Mouse (Mus musculus) left cerebral cortex, postnatal 25 days (tissue): Measurements from ENCODE around the gene Nrm. TPM values are rescaled to one million over a fixed set of nuclear protein-coding genes. Genes with fewer than 3 reads are reported as not detected.

ENCODE experiments used
- DNase-seq, 2 experiments: peaks; one replicate each; pipeline ENCODE4 v3.0.0; 2022; ENCODE audit warnings: low spot score in 2 of 2, mixed read lengths in 1 of 2
- intact Hi-C: fragments of 180-260 bp; cut with DNase I; formaldehyde crosslinking; loops from one replicate; pipeline ENCODE4 v1.15.1; 2025
- total RNA-seq, 2 experiments: library from RNA; stranded (reverse); gene quantifications; 2 replicates each; pipeline ENCODE4 v1.2.3; 2021

Gene Nrm
- total RNA-seq: 1 to 10 TPM; 3.2 to 3.6 TPM

DNA sequence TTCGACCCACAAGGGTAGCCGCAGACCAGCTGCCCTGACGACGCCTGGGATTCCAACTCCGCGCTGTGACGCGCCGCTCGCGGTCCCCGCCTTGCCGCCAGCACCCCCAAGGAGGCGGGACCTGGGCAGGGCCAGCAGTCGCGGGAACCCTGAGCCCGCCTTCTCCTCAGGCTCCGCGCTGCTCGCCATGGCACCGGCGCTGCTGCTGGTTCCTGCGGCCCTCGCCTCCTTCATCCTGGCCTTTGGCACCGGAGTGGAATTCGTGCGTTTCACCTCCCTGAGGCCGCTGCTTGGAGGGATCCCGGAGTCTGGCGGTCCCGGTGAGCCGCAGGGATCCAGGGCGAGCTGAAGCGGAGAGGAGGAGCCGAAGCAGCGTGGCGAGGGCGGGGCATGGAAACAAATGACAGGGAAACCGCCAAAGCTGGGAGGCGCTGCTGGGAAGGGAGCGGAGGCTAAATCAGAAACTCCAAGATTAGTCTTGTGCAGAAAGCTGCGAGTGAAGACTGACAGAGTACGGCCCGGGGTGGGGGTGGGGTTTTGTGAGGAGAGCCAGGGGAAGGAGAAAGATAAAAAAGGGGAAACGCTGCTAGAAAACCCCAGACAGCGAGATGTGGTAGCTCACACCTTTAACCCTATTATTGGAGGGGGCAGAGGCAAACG is at the start of gene Nrm:
Gene Nrm (plus strand): TSS at position 121 of the 660 bp plus-strand sequence.
- peak; percentile 91 to 94 for DNase-seq
- intact Hi-C loops: loop anchor here (2.0 kb wide), 1 partner anchor 19 kb away; no protein-coding TSS in a partner anchor

DNA sequence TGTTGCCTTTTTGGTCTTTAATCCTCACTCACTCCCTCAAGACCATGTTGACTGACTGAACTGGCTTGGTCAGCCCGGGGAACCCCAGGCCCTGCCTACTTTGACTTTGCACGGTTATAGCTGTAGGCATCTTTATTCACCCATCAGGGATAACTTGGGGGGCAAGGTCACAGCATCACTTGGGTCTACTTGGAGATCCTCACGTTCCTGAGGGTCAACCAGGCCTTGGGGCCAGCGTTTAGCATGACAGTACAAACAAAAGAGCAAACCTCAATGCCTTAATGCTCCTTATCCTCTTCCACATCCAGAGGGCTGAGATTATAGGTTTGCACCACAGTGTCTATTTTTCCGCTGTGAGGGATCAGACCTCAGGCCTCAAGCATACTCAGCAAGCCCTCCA is 48.8 kb upstream of the Nrm start:
- intact Hi-C loops: no loop called here

DNA sequence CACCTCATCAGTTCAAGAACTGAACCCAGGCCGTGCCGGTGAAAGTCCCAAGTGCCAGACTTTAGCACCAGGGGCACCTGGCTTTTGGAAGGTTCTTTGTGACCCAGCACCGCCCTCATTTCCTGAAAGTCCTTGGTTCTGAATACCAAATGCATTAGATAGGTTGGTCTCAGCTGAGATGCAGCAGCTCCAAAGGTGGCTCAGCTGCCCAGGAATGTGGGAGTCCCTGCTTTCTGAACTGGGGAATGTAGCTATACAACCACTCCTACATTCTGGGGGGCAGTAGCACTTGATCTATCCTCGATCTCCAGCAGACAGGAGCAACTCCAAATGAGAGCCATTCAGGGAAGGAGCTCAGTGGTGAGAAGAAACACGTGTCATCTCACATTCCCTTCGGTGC is 48.4 kb upstream of the Nrm start:
- DNase-seq: peak in 1 of 2 experiments; percentile 4
- intact Hi-C loops: no loop called here

More for the DNA sequence above, 48.8 kb upstream of the Nrm start:
- DNase-seq: no peak

DNA sequence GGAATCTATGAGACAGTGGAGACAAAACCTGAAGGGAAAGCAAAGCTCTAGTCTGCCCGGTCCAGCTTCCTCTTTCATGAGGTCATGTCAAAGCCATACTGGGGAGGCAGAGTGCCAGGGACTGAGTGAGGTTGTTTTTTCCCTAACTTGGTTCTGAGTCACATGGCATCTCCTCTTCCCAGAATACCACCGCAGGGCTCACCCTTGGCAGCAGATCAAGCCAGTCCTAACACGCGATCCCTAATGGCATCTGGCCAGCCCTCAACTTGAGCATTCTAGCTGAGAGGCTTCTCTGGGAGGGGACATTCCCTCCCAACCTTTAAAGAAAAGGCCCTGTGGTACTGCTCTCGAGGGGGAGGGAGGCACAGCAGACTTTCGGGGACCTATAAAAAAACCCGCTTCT is 47.9 kb upstream of the Nrm start:
- DNase-seq: peak; percentile 52 to 75

DNA sequence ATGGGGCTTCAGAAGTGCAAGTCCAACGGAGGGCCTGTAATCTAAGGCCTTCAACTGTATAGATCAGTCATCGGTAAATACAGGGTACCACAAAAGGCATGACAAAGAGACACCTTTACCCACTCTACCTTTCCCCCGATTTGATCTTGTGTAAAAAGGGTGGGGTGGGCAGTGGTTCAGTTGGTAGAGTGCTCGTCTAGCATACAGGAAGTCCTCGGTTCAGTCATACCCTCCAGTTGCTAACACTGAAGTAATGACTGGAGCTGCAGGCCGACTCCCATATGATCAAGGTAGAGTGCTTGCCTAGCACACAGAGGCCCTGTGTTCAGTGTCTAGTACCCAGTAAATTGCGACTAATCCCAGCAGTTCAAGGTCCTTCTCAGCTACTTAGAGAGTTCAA is 47.5 kb upstream of the Nrm start:
- intact Hi-C loops: no loop called here
- DNase-seq: no peak

More for the DNA sequence above, 47.9 kb upstream of the Nrm start:
- intact Hi-C loops: no loop called here

DNA sequence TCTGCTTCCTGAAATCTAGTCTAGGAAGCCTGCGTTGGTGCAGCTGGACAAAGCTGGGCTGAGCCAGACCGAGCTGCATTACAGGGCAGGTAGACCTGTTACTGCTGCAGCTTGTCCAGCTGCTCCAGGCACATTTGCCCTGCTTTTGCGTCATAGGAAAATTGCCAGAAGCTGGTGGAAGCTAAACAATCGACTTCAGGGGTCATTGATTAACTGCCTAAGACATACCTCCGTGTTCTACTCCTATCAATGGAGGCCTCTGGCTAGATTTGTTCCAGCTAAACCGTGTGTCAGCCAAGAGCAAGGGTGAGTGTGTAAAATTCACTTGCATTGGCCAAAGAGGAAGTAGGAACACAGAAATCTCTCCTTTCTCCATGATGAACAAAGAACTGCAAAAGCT is 46.4 kb upstream of the Nrm start:
- intact Hi-C loops: no loop called here
- no peak for DNase-seq

DNA sequence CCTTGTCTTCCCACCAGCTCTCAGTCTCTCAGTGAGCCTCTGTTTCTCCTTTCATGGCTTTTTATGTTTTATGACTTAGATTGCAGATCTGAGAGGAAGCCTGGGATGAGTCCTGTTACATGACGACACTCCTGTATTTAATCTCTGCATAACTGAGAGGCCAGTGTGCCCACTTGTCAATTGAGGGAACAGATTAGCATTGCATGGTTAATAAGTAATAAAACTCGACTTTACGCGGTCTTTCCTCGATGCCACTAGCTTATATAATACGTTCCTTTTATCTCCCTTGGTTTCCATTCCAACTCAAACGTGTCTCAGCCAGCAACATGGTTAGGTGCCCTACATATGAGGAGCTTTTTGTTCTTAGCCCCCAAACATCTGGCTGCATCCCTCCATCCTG is 45.3 kb upstream of the Nrm start:
- intact Hi-C loops: no loop called here
- no peak for DNase-seq

DNA sequence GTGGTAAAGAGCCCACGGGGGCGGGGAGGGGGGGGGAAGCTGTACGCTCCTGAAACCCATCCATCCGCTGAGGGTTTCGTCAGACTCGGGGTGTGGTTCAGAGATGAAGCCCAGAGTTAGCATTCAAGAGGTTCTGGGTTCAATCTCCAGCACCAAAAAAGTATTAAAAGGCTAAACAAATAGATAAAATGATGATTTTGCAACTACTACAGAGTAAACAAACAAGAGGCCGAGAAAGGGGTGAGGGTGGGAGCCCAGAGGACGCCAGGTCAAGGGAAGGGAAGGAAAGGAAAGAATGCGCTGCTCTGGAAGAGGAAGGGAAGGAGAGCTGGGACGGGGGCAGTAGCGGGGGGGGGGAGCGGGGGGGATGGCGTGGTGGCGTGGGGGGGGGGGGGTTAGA is 44.4 kb upstream of the Nrm start:
- intact Hi-C loops: no loop called here
- DNase-seq: no peak

DNA sequence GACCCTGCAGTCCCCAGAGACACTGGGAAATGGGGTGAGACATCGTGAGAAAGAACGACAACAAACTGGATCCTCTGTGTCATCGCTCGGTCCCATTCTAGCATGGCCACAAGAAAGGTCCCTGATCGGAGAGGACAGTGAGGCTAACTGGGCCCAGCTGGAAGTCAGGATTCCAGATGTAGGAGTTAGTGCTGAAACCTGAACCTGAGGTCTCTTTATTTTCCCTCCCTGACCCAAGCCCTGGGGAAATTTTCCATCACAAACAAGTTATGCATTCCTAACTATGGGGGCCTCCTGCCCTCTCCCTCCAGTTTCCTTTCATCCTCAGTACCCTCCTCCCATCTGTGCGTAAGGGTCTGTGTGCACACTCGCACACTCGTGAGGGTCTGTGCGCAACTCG is 43.9 kb upstream of the Nrm start:
- intact Hi-C loops: no loop called here
- DNase-seq: no peak

DNA sequence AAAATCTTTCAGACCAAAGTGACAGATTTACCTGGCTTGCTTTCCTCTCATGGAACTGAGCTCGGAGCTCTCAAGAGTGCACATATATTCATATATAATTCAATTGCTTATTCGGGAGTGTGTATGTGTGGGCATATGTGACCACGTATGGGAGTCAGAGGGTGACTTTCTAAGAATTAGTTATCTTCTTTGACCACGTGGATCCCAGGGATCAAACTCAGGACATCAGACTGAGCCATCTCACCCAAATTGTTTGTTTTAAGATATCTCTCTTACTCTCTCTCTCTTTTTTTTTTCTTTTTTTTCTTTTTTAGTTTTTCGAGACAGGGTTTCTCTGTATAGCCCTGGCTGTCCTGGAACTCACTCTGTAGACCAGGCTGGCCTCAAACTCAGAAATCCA is 41.0 kb upstream of the Nrm start:
- intact Hi-C loops: no loop called here
- no peak for DNase-seq

DNA sequence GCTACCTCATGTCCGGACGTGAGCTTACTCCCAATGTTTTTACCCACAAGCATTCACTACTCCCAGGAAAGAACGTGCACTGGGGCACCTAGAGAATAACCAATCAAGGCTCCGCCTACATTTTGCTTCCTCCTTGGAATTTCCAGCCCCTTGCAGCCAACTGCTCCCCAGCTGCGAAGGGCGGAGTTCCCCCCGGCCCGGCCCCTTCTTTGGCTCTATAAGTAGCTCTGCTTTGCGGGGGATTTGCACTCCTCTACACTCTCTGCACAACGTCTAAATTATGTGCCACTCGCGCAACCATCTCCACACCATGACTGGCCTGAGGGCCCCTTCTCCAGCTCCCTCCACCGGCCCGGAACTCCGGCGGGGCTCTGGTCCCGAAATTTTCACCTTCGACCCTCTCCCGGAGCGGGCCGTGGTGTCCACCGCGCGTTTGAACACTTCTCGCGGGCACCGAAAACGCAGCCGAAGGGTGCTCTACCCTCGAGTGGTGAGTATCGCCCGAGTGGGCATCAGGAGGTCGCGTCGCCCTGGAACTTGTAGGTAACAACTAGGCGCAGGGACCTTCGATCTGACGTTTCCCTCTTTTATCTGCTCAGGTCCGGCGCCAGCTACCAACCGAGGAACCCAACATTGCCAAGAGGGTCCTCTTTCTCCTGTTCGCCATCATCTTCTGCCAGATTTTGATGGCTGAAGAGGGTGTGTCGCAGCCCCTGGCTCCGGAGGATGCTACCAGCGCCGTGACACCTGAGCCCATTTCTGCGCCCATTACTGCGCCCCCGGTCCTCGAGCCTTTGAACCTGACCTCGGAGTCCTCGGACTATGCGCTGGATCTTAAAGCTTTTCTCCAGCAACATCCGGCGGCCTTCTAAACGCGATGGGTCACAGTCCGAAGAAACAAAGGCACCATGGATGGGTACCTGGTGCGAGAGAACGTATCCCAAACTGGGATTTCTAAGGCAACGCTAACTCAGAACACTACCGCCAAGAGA is 39.4 kb upstream of the Nrm start, which contains the start of gene Ier3:
Gene Ier3 (plus strand): TSS at position 246 of the 992 bp plus-strand sequence.
- peak; percentile 46 to 82 for DNase-seq
- intact Hi-C loops: loop anchor here (2.0 kb wide), 1 partner anchor 83 kb away; no protein-coding TSS in a partner anchor

DNA sequence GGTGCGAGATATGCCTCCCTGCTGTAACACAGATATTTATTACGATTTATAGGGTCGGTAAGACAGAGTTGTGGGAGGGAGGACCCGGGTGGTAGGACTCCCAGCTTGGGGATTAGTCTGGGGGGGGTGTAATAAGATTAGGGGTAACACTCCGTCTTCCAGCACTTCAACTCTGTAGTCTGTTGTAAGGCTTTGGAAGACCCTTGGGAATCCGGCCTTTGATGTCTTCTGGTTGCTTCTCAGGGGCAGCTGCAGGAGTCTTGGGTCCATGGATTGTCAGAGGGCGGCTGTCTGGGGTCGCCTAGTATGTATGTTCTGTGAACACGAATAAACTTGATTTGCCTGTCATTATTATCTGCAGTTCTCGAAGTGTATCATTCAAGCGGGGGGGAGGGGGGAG is 38.6 kb upstream of the Nrm start:
- intact Hi-C loops: loop anchor here (2.0 kb wide), 1 partner anchor 84 kb away; no protein-coding TSS in a partner anchor
- DNase-seq: no peak

DNA sequence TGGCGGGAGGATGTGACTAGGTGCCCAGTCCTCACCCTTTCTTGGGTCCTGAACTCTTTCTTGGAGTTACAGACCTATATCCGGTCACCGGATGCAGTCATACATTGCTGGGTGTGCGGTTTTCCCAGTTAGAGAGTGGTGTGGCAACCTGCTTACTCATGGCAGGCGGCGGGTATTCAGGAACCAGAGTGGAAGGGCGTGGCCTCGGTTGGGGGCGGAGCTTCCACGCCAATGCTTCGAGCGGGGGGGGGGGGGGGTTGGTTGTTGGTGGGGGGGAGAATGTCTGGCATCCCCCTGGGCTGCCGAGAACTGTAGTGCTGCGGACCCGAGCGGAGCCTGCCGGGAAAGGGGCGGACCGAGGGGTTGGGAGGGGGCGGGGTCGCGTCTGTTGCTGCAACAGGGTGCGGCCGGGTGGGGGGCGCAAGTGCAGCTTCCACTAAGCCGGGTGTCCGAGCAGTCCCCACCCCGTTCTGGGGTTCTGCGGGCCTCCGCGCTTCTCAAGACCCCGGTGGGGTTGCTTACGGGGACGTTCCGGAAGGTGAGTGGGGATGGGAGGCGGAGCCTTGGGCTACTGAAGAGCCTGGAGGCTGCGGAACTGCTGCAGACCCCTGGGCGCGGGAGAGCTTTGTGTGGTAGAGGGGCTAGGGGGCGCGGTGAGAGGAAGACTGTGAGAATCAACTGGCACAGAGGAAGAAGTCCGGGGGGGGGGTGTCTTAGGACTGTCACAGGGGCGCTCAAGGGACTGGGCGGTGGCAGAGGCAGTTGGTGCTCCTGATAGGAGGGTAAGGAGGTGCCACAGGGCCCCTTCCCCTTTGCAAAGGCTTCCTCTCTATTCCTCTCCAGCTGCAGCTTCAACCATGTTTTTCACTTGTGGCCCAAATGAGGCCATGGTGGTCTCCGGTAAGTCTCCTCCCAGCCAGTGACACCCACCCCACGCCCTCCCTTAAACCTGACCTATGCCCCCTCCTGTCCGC is 37.9 kb upstream of the Nrm start, which contains the start of gene Flot1:
Gene Flot1 (plus strand): TSS at position 267 of the 974 bp plus-strand sequence.
- peak; percentile 68 to 81 for DNase-seq

DNA sequence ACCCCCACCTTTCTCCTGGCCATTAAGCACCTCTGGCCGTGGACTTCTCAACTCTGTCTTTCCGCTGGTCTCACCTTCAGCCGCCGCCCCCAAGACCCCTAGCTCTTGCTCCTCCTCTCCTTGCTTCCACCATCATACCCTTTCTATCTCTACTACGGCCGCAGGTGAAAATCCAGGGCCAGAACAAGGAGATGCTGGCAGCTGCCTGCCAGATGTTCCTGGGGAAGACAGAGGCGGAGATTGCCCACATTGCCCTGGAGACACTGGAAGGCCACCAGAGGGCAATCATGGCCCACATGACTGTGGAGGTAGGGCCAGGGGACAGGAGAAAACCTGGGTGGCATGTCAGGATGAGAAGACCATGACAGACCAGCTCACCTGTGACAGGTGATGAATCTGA is 36.7 kb upstream of the Nrm start:
- no peak for DNase-seq
- intact Hi-C loops: no loop called here

More for the DNA sequence above, 37.9 kb upstream of the Nrm start, which contains the start of gene Flot1:
- intact Hi-C loops: loop anchor here (2.0 kb wide), 1 partner anchor 84 kb away; no protein-coding TSS in a partner anchor

DNA sequence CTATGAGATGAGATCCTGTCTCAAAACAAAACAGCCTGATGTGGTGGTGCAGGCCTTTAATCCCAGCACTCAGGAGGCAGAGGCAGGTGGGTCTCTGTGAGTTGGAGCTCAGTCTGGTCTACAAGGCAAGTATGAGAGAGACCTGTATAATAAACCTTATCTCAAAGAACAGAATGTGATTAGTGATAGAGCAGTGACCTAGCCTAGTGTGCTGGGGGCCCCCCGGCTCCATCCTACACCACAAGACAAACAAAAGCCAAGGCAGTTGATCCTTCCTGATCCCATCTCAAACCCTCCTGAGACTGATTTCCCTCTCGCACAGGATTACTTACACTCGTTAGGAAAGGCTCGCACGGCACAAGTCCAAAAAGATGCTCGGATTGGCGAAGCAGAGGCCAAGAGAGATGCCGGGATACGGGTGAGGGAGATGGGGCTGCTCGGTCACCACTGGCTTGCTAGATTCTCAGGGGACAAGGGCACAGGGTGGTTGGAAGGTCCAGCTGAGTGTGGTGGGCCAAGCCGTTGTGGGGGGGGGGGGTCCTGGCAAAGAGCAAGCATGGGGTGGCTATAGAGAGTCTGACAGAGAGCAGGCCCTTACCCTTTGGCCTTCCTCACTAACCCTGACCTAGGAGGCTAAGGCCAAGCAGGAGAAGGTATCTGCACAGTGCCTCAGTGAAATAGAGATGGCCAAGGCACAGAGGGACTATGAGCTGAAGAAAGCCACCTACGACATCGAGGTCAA is 35.8 kb upstream of the Nrm start:
- no peak for DNase-seq
- intact Hi-C loops: no loop called here

DNA sequence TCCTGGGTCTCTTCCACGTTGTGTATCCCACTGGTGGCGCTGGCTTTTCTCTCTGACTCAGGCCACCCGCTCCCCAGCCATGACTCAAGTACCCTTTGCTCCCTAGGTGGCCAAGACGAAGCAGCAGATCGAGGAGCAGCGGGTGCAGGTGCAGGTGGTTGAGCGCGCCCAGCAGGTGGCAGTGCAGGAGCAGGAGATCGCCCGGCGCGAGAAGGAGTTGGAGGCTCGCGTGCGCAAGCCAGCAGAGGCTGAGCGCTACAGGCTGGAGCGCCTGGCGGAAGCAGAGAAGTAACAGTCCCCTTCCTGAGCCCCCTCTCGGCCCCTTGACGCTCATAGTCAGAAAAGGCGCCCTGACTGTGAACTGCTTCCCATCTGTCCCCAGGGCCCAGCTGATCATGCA is 31.4 kb upstream of the Nrm start:
- intact Hi-C loops: loop anchor here (10.0 kb wide), 1 partner anchor 145 kb away; the partner anchor contains the start of gene Gnl1
- DNase-seq: peak; percentile 87 to 88

DNA sequence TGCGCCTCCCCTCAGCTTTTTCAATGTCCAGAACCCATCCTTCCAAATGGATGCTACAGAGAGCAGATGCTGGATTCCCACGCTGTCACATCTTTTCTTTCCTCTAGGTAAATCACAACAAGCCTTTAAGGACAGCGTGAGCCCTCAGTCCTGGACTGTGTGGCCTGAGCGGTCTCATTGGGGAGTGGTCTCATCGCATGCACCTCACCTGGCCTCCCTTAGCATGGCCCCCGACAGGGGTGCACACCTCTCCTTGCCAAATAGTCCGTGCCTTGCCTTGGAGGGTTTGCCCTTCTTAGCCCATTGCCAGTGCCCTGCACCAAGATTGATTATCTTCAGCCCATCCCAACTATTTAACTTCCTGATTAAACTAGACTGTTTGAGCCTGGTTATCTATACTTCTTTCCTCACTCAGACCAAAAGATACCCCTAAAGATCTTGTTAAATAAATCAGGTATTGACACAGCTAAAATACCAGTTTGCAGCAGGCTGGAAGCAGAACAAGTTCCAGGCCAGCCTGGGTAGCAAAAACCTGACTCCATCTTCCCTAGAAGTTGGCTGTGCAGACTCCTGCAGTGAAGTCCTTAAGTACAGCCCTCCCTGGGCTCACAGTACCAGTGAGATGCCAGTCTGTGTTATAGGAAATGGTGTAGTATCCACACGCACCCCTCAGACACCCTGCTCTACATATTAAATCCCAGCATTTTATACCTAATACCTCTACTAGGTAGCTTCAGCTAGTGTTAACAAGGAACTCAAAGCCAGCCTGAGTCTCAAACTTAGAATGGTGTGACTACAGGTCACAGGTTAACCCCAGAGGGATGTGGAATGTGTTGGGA is 28.5 kb upstream of the Nrm start:
- intact Hi-C loops: loop anchor here (10.0 kb wide), 1 partner anchor 142 kb away; the partner anchor contains the start of gene Gnl1
- DNase-seq: no peak
